Mouse (Mus musculus): ENCODE data around the gene Igfbpl1. TPM values are rescaled to one million over a fixed set of nuclear protein-coding genes. Genes with fewer than 3 reads are reported as not detected.

The Igfbpl1 gene
- polyA plus RNA-seq, 1 experiment from 2014 or later, result 0.06 TPM

DNA sequence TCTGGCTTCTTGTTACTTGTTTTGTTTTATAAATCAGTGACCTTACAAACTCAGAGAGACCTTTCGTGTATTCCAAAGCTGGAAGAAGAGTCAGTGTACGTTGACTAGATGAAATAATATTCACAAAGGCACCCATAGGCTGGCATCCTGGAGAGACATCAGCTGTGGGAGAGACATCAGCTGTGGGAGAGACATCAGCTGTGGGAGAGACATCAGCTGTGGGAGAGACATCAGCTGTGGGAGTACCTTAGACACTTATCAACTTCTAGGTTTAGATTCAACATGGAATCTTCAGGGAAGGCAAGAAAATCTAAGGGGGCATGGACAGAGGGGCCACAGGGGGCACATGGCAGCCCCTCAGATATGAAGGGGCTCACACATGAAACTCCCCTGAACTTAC is 19.5 kb upstream of the Igfbpl1 start:
- Histone ChIP-seq H3K4me3 (replicated peaks) (no peak overlapping the region), H3K27me3 (peaks cover 22% of the 10 kb centered on the region), H3K4me1 (peaks cover 24% of the 10 kb centered on the region), H3K9me3 (replicated peaks) (no peaks in the 10 kb centered on the region), H3K9ac (no peak overlapping the region), H3K4me2 (no peak overlapping the region), H3K36me3 (no peaks in the 10 kb centered on the region), H3K27ac (no peak overlapping the region)
- WGBS, result 86% methylated on average over 2 of the region's 2 CpGs
- ATAC-seq (replicated peaks; ENCODE audit: low FRiP score), result no peak

DNA sequence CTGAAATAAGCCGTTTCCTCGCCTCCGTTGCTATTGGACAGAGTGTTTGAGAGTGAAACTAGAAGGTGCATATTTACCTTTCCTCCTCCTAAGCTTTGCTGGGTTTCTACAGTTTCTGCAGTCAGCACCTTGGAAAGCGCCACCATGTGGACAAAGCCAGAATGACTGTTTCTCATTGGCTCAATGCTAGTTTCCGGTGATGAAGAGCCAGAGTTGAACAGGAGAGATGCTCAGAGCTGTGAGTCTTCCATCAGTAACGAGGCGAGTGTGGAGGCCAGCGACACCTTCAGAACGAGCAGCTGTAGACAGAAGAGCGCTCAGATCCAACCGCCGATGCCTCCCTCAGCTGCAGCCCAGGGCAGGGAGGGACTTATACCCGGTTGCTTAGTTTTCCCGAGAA is 17.6 kb upstream of the Igfbpl1 start:
- H3K9me3 ChIP-seq (replicated peaks), result no peaks in the 10 kb centered on the region
- ATAC-seq (replicated peaks; ENCODE audit: low FRiP score), result no peak
- no peaks in the 10 kb centered on the region for H3K36me3 ChIP-seq
- no peak overlapping the region for H3K4me2 ChIP-seq
- H3K27ac ChIP-seq, result no peak overlapping the region
- H3K4me1 ChIP-seq, result peaks cover 22% of the 10 kb centered on the region
- 54% methylated on average over 14 of the region's 14 CpGs for WGBS
- no peak overlapping the region for H3K4me3 ChIP-seq (replicated peaks)
- peaks cover 18% of the 10 kb centered on the region for H3K27me3 ChIP-seq
- no peak overlapping the region for H3K9ac ChIP-seq

DNA sequence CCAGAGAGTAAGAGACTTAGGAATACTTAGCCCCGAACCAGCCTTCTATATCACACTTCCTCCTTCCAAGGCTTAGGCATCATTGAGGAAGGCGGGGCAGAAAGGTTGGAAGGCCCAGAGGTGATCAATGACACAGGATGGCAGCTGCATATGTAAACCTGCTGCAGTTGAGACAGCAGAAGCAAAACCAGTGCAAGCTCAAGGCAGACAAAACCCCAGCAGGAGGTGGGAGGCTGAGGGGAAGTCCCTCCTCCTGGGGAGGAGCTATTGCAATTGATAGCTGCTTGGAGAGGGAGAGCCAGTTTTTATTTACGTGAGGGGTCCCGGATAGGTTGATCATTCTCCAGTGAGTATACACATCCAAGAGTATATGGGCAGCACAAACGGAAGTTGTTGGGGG is 6.7 kb upstream of the Igfbpl1 start:
- H3K4me3 ChIP-seq (replicated peaks), result no peak overlapping the region
- H3K4me2 ChIP-seq, result no peak overlapping the region
- no peaks in the 10 kb centered on the region for H3K36me3 ChIP-seq
- 41% methylated on average over 5 of the region's 5 CpGs for WGBS
- peaks cover 31% of the 10 kb centered on the region for H3K27me3 ChIP-seq
- H3K27ac ChIP-seq, result no peak overlapping the region
- no peaks in the 10 kb centered on the region for H3K4me1 ChIP-seq
- ATAC-seq (replicated peaks; ENCODE audit: low FRiP score), result no peak
- H3K9me3 ChIP-seq (replicated peaks), result no peaks in the 10 kb centered on the region
- H3K9ac ChIP-seq, result no peak overlapping the region

DNA sequence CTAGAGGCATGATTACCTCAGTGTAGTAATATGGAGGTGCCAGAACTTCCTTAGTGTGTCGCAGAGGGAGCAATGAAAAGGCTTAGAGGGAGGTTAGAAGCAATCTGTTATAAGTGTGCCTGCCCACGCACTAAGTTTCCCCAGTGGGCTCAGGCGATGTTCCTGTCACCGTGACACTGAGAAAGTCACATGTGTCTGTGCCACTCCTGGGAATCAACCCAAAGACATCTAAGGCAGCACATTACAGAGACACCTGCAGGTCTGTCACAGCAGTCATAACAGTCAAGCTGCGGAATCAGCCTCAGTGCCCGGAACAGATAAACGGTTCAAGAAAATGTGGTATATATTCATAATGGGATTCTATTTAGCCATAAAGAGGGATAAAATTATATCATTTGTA is 5.3 kb upstream of the Igfbpl1 start:
- Histone ChIP-seq H3K4me3 (replicated peaks) (no peak overlapping the region), H3K9me3 (replicated peaks) (no peaks in the 10 kb centered on the region), H3K36me3 (no peaks in the 10 kb centered on the region), H3K27me3 (peaks cover 46% of the 10 kb centered on the region), H3K4me2 (no peak overlapping the region), H3K9ac (no peak overlapping the region), H3K27ac (no peak overlapping the region), H3K4me1 (peaks cover 1% of the 10 kb centered on the region; the same call in 1 of the 2 replicates)
- no peak for ATAC-seq (replicated peaks; ENCODE audit: low FRiP score)
- WGBS, result 87% methylated on average over 7 of the region's 7 CpGs

DNA sequence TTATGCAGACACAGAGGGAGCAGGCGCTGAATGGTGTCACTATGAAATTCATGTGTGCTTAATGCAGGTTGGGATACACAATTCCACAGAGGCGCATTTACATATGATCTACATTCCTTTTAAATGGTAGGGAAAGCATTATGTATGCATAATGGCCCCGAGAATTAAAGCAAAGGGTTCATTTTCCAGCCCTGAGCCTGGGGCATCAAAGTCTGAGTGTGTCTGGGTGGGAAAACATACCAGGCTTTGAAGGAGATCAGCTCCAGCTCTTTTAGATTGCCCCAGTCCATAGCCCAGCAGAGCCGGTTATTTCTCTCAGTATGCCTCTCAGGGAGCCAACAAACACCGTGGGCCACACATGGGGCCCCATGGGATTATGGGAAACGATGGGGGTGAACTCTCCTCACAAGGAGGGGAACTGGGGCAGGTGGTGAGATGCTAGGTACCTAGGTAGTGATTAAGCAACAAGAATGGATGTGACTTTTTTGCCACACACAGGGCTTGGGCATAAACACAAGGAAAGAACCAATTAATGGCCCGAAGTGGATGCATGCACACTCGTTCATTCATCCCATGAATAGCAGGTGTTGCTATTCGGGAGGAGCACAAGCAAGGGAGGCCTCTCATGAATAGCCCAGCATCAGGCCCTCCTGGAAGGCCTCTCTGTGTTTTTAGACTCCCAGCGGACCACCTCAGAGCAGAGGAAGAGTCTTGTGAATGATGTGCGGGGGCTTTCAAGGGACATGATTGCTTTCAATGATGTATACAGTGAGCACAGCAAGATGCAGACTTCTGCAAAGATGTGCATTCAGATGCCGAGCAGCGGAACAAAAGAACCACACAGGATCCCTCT is 3.4 kb upstream of the Igfbpl1 start:
- 63% methylated on average over 13 of the region's 13 CpGs for WGBS
- H3K4me2 ChIP-seq, result no peak overlapping the region
- ATAC-seq (replicated peaks; ENCODE audit: low FRiP score), result no peak
- H3K36me3 ChIP-seq, result no peaks in the 10 kb centered on the region
- H3K4me3 ChIP-seq (replicated peaks), result no peak overlapping the region
- no peak overlapping the region for H3K9ac ChIP-seq
- H3K27me3 ChIP-seq, result peaks cover 64% of the 10 kb centered on the region
- no peaks in the 10 kb centered on the region for H3K9me3 ChIP-seq (replicated peaks)
- H3K27ac ChIP-seq, result no peak overlapping the region
- H3K4me1 ChIP-seq, result peaks cover 13% of the 10 kb centered on the region

DNA sequence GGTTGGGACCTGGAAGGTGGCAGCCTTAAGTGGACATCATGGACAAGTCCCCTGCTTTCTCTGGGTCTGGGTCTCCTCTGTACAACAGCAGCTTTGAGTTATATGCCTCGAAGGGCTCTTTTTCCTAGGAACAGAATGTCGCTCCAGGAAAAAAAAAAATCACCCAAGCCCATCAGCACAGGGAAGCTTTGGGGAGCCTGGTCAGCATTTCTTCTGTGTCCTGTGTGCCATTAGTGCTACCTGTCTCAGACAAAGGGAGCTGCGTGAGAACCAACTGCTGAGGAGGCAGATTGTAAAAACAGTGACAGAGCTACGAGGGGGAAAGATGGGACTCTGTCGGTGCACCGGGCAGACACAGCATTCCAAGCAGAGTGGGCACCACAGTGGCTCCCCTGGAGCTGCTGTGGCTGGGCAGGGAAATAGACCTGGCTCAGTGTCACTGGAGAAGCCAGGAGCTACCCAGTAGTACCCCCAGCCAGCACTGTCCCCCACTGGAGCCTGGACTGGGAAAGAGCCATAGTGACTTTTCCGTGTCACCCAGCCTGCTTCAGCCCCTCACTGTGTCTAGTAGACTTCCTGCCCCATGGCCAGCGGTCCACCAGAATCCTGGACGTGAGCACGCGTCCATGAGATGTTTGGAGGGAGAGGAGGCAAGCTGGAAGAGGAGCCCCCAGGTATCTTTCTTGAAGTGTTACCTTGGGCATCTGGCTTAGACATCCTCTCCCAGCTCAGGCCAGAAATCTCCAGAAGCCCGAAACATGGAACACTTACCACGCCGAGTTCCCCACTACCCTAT is 1.8 kb downstream of the Igfbpl1 start:
- Histone ChIP-seq H3K27me3 (peaks cover 86% of the 10 kb centered on the region), H3K9ac (no peak overlapping the region), H3K27ac (no peak overlapping the region), H3K4me2 (no peak overlapping the region), H3K4me3 (replicated peaks) (no peak overlapping the region), H3K36me3 (no peaks in the 10 kb centered on the region), H3K4me1 (peaks cover 22% of the 10 kb centered on the region), H3K9me3 (replicated peaks) (no peaks in the 10 kb centered on the region)
- 23% methylated on average over 14 of the region's 14 CpGs for WGBS
- ATAC-seq (replicated peaks; ENCODE audit: low FRiP score), result no peak

DNA sequence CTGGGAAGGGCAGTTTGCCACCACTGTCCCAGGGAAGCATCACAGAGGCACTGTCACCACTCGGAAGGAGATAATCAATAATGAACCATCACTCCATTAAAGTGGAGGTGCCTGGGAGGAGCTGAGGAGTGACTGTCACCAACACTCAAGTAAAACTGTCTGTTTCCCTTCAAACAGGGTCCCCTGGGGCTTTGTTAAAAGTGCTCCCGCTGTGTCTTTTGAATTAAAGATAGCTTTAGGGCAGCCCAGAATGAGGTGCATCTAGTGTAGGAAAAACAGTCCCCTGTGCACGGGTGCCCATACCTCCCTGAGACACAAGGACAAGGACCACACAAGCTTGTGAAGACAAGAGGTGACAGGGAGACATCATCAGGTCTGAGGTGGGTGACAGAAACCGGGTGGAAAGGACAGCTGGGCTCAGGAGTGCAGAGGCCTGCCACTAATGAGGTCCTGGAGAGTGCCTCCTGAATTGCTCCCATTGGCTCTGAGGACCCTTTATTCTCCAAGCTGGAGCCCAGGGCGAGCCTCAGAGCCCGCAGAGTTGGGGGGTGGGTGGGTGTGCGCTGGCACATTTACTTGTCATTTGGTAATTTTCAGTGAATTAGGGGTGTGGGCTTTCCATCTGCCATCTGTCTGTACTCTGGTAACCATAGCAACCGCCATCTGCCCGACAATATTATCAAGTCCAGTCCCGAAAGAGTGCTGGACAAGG is 2.5 kb downstream of the Igfbpl1 start:
- Histone ChIP-seq H3K9ac (no peak overlapping the region), H3K9me3 (replicated peaks) (no peaks in the 10 kb centered on the region), H3K4me2 (no peak overlapping the region), H3K4me1 (peaks cover 30% of the 10 kb centered on the region), H3K27ac (no peak overlapping the region), H3K27me3 (peaks cover 78% of the 10 kb centered on the region), H3K4me3 (replicated peaks) (no peak overlapping the region), H3K36me3 (no peaks in the 10 kb centered on the region)
- no peak for ATAC-seq (replicated peaks; ENCODE audit: low FRiP score)
- WGBS, result 11% methylated on average over 10 of the region's 10 CpGs

DNA sequence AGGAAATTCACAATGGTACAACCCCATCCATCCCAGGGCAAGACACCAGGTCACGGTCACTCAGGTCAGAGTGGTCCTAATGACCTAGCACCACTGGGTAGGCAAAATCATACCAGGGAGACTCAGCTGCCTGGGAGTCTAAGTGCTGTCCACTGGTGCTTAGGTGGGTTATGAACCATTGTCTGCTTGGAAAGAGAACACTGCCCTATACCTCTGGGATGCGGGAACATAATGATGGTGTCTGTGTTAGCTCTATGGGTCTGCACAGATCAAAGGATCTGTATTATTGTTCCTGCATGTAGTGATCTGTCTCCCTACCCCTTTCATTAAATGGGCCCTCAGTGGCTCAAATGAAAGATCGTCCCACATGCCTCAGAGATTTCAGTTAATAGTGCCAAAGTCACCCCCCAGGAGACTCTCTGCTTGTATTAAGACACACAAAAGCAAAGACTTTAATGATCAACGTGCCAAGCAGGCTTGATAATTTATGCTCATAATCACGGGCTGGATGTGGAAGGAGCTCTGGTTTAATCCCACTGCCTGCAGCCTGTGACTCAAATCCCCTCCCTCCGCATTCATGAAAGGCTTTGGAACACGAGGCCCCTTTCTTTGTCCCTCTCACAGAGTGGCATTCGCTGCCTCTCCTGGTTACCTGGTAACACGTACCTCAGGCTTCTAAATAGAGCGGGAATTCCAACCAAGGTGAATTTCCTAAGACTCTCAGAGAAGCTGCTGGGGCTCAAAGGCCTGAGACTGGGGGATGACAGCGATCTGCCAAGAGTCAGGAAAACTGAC is 3.7 kb downstream of the Igfbpl1 start:
- Histone ChIP-seq H3K27ac (no peak overlapping the region), H3K4me2 (no peak overlapping the region), H3K9ac (no peak overlapping the region), H3K4me1 (peaks cover 40% of the 10 kb centered on the region), H3K27me3 (peaks cover 69% of the 10 kb centered on the region), H3K36me3 (no peaks in the 10 kb centered on the region), H3K4me3 (replicated peaks) (no peak overlapping the region), H3K9me3 (replicated peaks) (no peaks in the 10 kb centered on the region)
- no peak for ATAC-seq (replicated peaks; ENCODE audit: low FRiP score)
- 31% methylated on average over 11 of the region's 11 CpGs for WGBS

DNA sequence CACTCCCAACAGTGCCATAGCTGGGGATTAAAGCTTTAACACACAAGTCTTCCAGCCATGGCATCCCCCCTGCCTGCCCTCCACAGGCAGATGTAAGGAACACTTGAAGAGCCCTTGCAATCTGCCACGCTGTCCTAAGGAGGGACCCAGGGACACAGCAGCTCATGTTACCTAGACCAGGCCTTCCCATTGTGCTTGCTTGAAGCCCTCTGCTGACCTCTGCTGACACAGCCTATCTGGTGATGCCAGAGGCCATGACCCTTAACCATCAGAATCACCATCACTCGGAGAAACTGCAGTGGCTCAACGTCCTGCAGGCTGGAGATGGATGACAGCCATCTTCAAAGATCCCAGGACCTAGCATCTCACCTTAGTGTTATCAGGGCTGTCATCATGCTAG is 4.7 kb downstream of the Igfbpl1 start:
- WGBS, result 46% methylated on average over 3 of the region's 3 CpGs
- no peak overlapping the region for H3K4me2 ChIP-seq

DNA sequence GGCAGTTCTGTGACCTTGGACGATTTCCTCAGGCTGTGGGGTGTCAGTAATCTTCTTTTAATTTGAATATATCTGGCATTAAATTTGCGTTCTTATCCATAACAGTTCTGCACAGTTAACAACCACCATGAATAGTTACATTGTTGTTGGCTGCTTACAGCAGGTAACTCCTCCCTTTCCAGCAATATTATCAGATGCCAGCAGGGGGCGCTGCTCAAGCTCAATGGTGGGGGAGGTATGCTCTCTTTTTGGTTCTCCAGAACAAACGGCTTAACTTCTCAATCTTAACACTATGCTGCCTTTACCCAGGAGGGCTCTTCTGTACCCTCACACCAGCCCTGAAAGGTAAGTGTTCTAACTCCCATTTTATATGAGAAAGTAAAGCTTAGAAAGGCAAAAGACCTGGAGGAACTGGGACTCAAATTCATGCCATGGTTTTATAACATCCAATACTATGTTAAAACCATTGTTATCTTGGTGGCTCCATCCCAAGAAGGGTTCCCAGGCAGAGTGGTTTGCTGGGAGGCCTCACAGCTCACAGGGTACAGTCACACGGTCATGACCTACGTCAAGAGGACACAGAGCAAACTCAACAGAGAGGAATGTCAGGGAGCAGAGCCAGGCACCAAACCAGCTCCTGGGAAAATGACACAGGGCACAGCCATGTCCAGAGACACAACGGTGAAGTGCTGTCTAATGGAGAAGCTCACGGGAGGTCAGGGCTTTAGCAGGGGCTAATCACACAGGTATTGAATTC is 6.5 kb downstream of the Igfbpl1 start:
- Histone ChIP-seq H3K4me1 (peaks cover 31% of the 10 kb centered on the region), H3K4me2 (peak overlapping the region; percentile 68), H3K36me3 (no peaks in the 10 kb centered on the region), H3K27ac (no peak overlapping the region), H3K9ac (no peak overlapping the region), H3K4me3 (replicated peaks) (peak overlapping the region; percentile 33; the same call in 1 of the 2 replicates), H3K27me3 (peaks cover 44% of the 10 kb centered on the region), H3K9me3 (replicated peaks) (no peaks in the 10 kb centered on the region)
- no peak for ATAC-seq (replicated peaks; ENCODE audit: low FRiP score)
- 41% methylated on average over 8 of the region's 8 CpGs for WGBS

More for the DNA sequence above, 4.7 kb downstream of the Igfbpl1 start:
- Histone ChIP-seq H3K9ac (no peak overlapping the region), H3K27me3 (peaks cover 61% of the 10 kb centered on the region), H3K4me3 (replicated peaks) (no peak overlapping the region), H3K36me3 (no peaks in the 10 kb centered on the region), H3K4me1 (peaks cover 39% of the 10 kb centered on the region), H3K9me3 (replicated peaks) (no peaks in the 10 kb centered on the region), H3K27ac (no peak overlapping the region)
- ATAC-seq (replicated peaks; ENCODE audit: low FRiP score), result no peak

Measured in kidney, embryonic 15.5 days (tissue).